Mouse (Mus musculus) heart, postnatal 0 days (tissue): ENCODE results near the gene Slc24a3. TPM values are rescaled to one million over a fixed set of nuclear protein-coding genes. Genes with fewer than 3 reads are reported as not detected.

Experiments used
- ATAC-seq: fragments of 200-750 bp; cut with Nextera tagmentation; 2 replicates; pipeline ENCODE4 v1.8.0; 2017; ENCODE audit warnings: low read depth, moderate number of reproducible peaks, moderate library complexity; ENCODE audit not compliant: insufficient read depth
- DNase-seq: peaks from one replicate; pipeline ENCODE4 v3.0.0-alpha.2; 2016; ENCODE audit warnings: low spot score
- H3K27ac ChIP-seq: fragments of 300-500 bp; sonication (generic); 2 replicates; pipeline ENCODE4 v1.5.1; 2014; ENCODE audit warnings: low read depth, mild to moderate bottlenecking
- H3K27me3 ChIP-seq: fragments of 300-500 bp; sonication (generic); 2 replicates; pipeline ENCODE4 v1.6.1; 2014; ENCODE audit warnings: low read length, mixed read lengths; ENCODE audit not compliant: control insufficient read depth, insufficient read depth
- H3K36me3 ChIP-seq: fragments of 300-500 bp; sonication (generic); replicated peaks from 2 replicates; pipeline ENCODE4 v1.6.1; 2014; ENCODE audit warnings: low read length, mixed read lengths; ENCODE audit not compliant: control insufficient read depth, insufficient read depth
- H3K4me1 ChIP-seq: fragments of 300-500 bp; sonication (generic); 2 replicates; pipeline ENCODE4 v1.6.1; 2014; ENCODE audit warnings: antibody characterized with exemption; ENCODE audit not compliant: control insufficient read depth, insufficient read depth
- H3K4me2 ChIP-seq: fragments of 300-500 bp; sonication (generic); 2 replicates; pipeline ENCODE4 v1.6.1; 2014; ENCODE audit warnings: low read depth, mild to moderate bottlenecking, low read length, moderate library complexity
- H3K4me3 ChIP-seq: fragments of 300-500 bp; sonication (generic); 2 replicates; pipeline ENCODE4 v1.5.1; 2014; ENCODE audit warnings: low read depth, low read length
- H3K9ac ChIP-seq: fragments of 300-500 bp; sonication (generic); replicated peaks from 2 replicates; pipeline ENCODE4 v1.6.1; 2014; ENCODE audit warnings: low read depth, low read length, mixed read lengths
- H3K9me3 ChIP-seq: fragments of 300-500 bp; sonication (generic); replicated peaks from 2 replicates; pipeline ENCODE4 v1.6.1; 2016; ENCODE audit warnings: low read length; ENCODE audit not compliant: control insufficient read depth
- CTCF ChIP-seq: IDR thresholded peaks from 2 replicates; pipeline ENCODE4 v1.5.1; 2016; ENCODE audit warnings: antibody characterized with exemption, control low read depth, low read depth
- EP300 ChIP-seq: IDR thresholded peaks from 2 replicates; pipeline ENCODE4 v1.6.1; 2016; ENCODE audit warnings: antibody characterized with exemption, low read depth
- WGBS: fragments of 180-500 bp; shearing (Covaris S2); extraction: QIAGEN DNeasy Blood & Tissue Kit; methylation state at CpG from one replicate; pipeline ENCODE4 v1.1.7; 2014; 5-methylcytosine and 5-hydroxymethylcytosine counted together
- polyA plus RNA-seq: library from polyadenylated mRNA; unstranded; fragments of >200 nt; fragmentation: Nextera tagmentation; extraction: Ambion mirVana; gene quantifications from 2 replicates; pipeline ENCODE4 v1.2.1, GENCODE M21; 2015
- total RNA-seq: library from RNA; depleted of rRNA; stranded (reverse); fragments of >200 nt; gene quantifications from 2 replicates; pipeline ENCODE4 v1.2.3, GENCODE M21; 2014; ENCODE audit warnings: low replicate concordance

Slc24a3 gene
- total and polyA plus RNA-seq, 2 experiments from 2014 or later = 0.63 to 3.7 TPM

DNA sequence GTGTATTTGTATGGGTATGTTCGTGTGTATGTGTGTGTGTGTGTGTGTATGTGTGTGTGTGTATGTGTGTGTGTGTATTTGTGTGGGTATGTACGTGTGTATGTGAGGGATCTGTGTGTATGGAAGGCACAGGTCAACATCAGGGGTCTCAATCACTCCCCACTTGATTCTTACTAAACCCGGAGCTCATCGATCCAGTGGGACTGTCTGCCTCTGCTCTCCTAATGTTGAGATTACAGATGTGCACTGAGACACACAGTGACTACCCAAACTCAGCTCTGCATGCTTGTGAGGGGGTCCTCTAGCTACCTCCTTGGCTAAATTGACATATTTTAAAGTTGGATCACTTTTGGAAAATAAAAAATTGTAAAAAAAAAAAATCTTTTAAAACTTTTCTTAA, 355.8 kb downstream of the Slc24a3 start:
- Histone ChIP-seq H3K4me1 (no peaks in the 10 kb centered on the region), H3K9me3 (no peaks in the 10 kb centered on the region), H3K4me3 (no peak overlapping the region), H3K27ac (no peak overlapping the region), H3K4me2 (no peak overlapping the region), H3K9ac (no peak overlapping the region), H3K36me3 (no peaks in the 10 kb centered on the region), H3K27me3 (no peaks in the 10 kb centered on the region)
- ATAC-seq (no peak), DNase-seq (no peak)
- WGBS = 82% methylated on average over 4 of the region's 4 CpGs
- TF ChIP-seq CTCF = no peak
- TF ChIP-seq EP300 = no peak

DNA sequence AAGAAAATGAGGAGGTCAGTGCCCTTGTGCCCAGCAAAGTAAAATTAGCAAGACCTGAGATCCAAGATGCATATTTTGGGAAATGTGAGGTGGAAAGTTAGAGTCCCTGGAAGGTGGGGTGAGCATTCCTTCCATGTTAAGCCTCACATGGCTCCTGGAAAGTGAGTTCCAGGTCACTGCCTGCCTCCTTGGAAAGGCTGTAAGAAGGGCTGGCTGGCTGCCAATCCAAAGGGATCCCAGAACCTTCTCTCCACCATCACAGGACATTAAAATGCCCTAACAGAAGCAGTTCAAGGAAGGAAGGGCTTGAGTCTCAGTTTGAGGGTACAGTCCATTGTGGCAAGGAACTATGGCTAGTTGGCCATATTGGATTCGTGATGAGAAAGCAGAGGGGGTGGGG, 359.6 kb downstream of the Slc24a3 start:
- TF ChIP-seq CTCF = no peak
- no peak for TF ChIP-seq EP300
- 84% methylated on average over 1 of the region's 1 CpGs for WGBS
- no peak overlapping the region for H3K4me3 ChIP-seq
- no peaks in the 10 kb centered on the region for H3K27me3 ChIP-seq
- no peak overlapping the region for H3K27ac ChIP-seq
- H3K9me3 ChIP-seq = no peaks in the 10 kb centered on the region
- no peak for DNase-seq
- H3K4me2 ChIP-seq = no peak overlapping the region
- ATAC-seq = no peak
- no peaks in the 10 kb centered on the region for H3K36me3 ChIP-seq
- no peak overlapping the region for H3K9ac ChIP-seq
- H3K4me1 ChIP-seq = no peaks in the 10 kb centered on the region

DNA sequence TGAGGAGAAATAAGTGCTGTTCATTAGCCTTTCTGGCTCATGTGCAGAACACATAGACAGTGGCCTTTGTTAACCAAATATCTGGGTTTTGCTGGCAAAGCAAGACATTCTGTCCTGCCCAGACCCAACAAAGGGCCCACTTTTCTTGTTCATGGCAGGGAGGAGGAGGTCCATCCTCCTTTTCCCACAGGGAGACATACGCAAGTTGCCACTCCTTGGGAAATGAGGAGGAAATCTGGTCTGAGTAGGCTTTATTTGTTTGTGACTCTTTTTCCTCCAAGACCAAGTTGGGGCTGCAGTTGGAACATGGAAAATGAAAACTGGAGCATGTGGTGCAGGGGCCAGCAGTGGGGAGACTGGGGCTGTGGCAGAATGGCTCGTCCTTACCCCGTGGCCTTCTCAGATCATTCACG, 363.4 kb downstream of the Slc24a3 start:
- no peaks in the 10 kb centered on the region for H3K27me3 ChIP-seq
- no peaks in the 10 kb centered on the region for H3K36me3 ChIP-seq
- H3K4me2 ChIP-seq = no peak overlapping the region
- no peak for ATAC-seq
- H3K27ac ChIP-seq = no peak overlapping the region
- DNase-seq = no peak
- H3K4me1 ChIP-seq = 0 out of 2 replicates have a peak, but pooled peaks cover 11% of the 10 kb centered on the region
- 85% methylated on average over 4 of the region's 4 CpGs for WGBS
- H3K9ac ChIP-seq = no peak overlapping the region
- no peaks in the 10 kb centered on the region for H3K9me3 ChIP-seq
- TF ChIP-seq EP300 (no peak), CTCF (no peak)
- no peak overlapping the region for H3K4me3 ChIP-seq

DNA sequence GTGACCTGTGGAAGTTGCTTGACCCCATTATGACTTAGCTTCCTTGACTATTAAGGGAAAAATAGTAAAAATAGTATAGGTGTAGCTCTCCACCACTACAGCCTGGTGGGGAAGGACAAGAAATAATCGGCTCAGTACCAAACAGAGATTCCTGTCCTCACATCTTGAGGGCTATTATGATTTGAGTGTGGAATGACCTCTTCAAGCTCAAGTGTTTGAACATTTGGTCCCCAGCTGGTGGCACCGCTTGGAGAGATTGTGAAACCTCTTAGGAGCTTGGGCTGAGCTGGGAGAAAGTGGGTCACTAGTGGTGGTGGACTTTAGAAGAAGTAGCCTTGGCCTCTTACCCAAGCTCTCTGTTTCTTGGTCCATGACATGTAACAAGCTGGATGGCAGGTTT, 365.5 kb downstream of the Slc24a3 start:
- WGBS = 31% methylated on average over 2 of the region's 2 CpGs
- H3K4me1 ChIP-seq = 0 out of 2 replicates have a peak, but pooled peaks cover 11% of the 10 kb centered on the region
- no peak overlapping the region for H3K4me2 ChIP-seq
- no peak for DNase-seq
- H3K27me3 ChIP-seq = no peaks in the 10 kb centered on the region
- no peak for ATAC-seq
- H3K9ac ChIP-seq = no peak overlapping the region
- no peak overlapping the region for H3K4me3 ChIP-seq
- H3K27ac ChIP-seq = no peak overlapping the region
- no peaks in the 10 kb centered on the region for H3K36me3 ChIP-seq
- no peaks in the 10 kb centered on the region for H3K9me3 ChIP-seq
- no peak for TF ChIP-seq EP300
- no peak for TF ChIP-seq CTCF

DNA sequence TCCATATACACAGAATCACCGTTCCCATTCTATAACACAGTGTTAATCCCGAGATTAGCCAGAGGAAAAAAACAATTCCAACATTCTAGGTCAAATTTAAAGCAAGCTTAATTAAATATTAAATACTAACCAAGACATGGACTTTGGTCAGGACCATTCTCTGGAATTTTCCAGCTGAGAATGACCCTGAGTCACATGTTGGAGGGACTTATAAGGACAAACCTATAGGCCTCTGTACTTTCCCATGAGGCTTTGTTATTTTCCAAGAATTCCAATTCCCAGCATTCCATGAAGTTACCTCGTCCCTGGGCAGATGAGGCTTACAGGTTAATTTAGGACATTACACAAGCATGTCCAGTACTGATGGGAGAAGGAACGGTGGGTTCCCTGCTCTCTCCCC, 367.8 kb downstream of the Slc24a3 start:
- DNase-seq = no peak
- Histone ChIP-seq H3K27ac (no peak overlapping the region), H3K9ac (no peak overlapping the region), H3K36me3 (no peaks in the 10 kb centered on the region), H3K4me3 (no peak overlapping the region), H3K4me1 (0 out of 2 replicates have a peak, but pooled peaks cover 11% of the 10 kb centered on the region), H3K27me3 (no peaks in the 10 kb centered on the region), H3K9me3 (no peaks in the 10 kb centered on the region), H3K4me2 (no peak overlapping the region)
- TF ChIP-seq CTCF = no peak
- TF ChIP-seq EP300 = no peak
- ATAC-seq = no peak
- 87% methylated on average over 4 of the region's 4 CpGs for WGBS

DNA sequence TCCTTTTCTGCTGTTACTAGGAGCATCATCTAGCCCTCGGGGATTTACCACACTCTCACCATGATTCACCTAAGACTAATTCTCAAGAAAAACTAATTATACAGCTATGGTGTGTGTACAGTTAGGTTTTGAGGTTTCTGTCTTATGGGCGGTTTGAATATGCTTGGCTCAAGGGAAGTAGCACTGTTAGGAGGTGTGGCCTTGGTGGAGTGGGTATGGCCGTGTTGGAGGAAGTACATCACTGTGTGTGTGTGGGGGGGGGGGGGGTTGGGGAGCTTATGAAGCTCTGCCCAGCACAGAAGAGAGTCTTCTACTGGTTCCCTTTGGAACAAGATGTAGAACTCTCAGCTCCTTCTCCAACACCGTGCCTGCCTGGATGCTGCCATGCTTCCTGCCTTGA, 368.2 kb downstream of the Slc24a3 start:
- Histone ChIP-seq H3K27ac (no peak overlapping the region), H3K4me3 (no peak overlapping the region), H3K4me1 (0 out of 2 replicates have a peak, but pooled peaks cover 11% of the 10 kb centered on the region), H3K4me2 (no peak overlapping the region), H3K9ac (no peak overlapping the region), H3K9me3 (no peaks in the 10 kb centered on the region), H3K27me3 (no peaks in the 10 kb centered on the region), H3K36me3 (no peaks in the 10 kb centered on the region)
- no peak for TF ChIP-seq CTCF
- TF ChIP-seq EP300 = no peak
- 81% methylated on average over 4 of the region's 4 CpGs for WGBS
- DNase-seq = no peak
- ATAC-seq = no peak
